Mouse (Mus musculus) heart, embryonic 16.5 days (tissue): ENCODE measurements around the gene Vinac1. TPM values are rescaled to one million over a fixed set of nuclear protein-coding genes. Genes with fewer than 3 reads are reported as not detected.

ENCODE experiments used
- ATAC-seq: fragments of 200-750 bp; cut with Nextera tagmentation; replicated peaks from 2 replicates; pipeline ENCODE4 v1.8.0; 2017; ENCODE audit warnings: moderate number of reproducible peaks; ENCODE audit not compliant: insufficient read depth, low FRiP score; ENCODE audit errors: extremely low read depth
- H3K27ac ChIP-seq: fragments of 300-500 bp; sonication (generic); 2 replicates; pipeline ENCODE4 v1.5.1; 2014; ENCODE audit warnings: mild to moderate bottlenecking, low read length, control low read depth, moderate library complexity
- H3K27me3 ChIP-seq: fragments of 300-500 bp; sonication (generic); 2 replicates; pipeline ENCODE4 v1.6.1; 2014; ENCODE audit warnings: low read length, mixed read lengths; ENCODE audit not compliant: control insufficient read depth, insufficient read depth
- H3K36me3 ChIP-seq: fragments of 300-500 bp; sonication (generic); 2 replicates; pipeline ENCODE4 v1.6.1; 2014; ENCODE audit not compliant: control insufficient read depth, insufficient read depth
- H3K4me1 ChIP-seq: fragments of 300-500 bp; sonication (generic); 2 replicates; pipeline ENCODE4 v1.6.1; 2014; ENCODE audit warnings: low read length, mixed read lengths; ENCODE audit not compliant: control insufficient read depth, insufficient read depth
- H3K4me2 ChIP-seq: fragments of 300-500 bp; sonication (generic); 2 replicates; pipeline ENCODE4 v1.6.1; 2014; ENCODE audit warnings: low read depth, mild to moderate bottlenecking, control low read depth, low read length
- H3K4me3 ChIP-seq: fragments of 300-500 bp; sonication (generic); 2 replicates; pipeline ENCODE4 v1.5.1; 2014; ENCODE audit warnings: mild to moderate bottlenecking, control low read depth, low read length
- H3K9ac ChIP-seq: fragments of 300-500 bp; sonication (generic); 2 replicates; pipeline ENCODE4 v1.6.1; 2014; ENCODE audit warnings: low read length, control low read depth
- H3K9me3 ChIP-seq: fragments of 300-500 bp; sonication (generic); replicated peaks from 2 replicates; pipeline ENCODE4 v1.6.1; 2016; ENCODE audit warnings: low read length; ENCODE audit not compliant: control insufficient read depth
- WGBS: fragments of 180-500 bp; shearing (Covaris S2); extraction: QIAGEN DNeasy Blood & Tissue Kit; methylation state at CpG from one replicate; pipeline ENCODE4 v1.1.7; 2014; 5-methylcytosine and 5-hydroxymethylcytosine counted together
- polyA plus RNA-seq: library from polyadenylated mRNA; unstranded; fragments of >200 nt; fragmentation: Nextera tagmentation; extraction: Ambion mirVana; gene quantifications from 2 replicates; pipeline ENCODE4 v1.2.1, GENCODE M21; 2015

Vinac1 gene
- polyA plus RNA-seq, 1 experiment from 2014 or later, result 0.09 TPM

GRCm38 (mm10) chr2:129052451-129052983, 4.5 kb upstream of the Vinac1 start:
- no peak overlapping the region for H3K4me2 ChIP-seq
- no peaks in the 10 kb centered on the region for H3K4me1 ChIP-seq
- H3K9ac ChIP-seq, result no peak overlapping the region
- no peaks in the 10 kb centered on the region for H3K27me3 ChIP-seq
- H3K9me3 ChIP-seq, result peaks cover 5% of the 10 kb centered on the region
- no peaks in the 10 kb centered on the region for H3K36me3 ChIP-seq
- no peak overlapping the region for H3K27ac ChIP-seq
- WGBS, result 50% methylated on average over 4 of the region's 4 CpGs
- ATAC-seq, result no peak
- H3K4me3 ChIP-seq, result no peak overlapping the region

GRCm38 (mm10) chr2:129046846-129047196, 1.2 kb downstream of the Vinac1 start:
- ATAC-seq, result no peak
- 78% methylated on average over 4 of the region's 4 CpGs for whole genome bisulfite sequencing

GRCm38 (mm10) chr2:129046172-129046845, 1.7 kb downstream of the Vinac1 start:
- 54% methylated on average over 6 of the region's 6 CpGs for WGBS
- no peak overlapping the region for H3K9ac ChIP-seq
- H3K4me2 ChIP-seq, result no peak overlapping the region
- no peaks in the 10 kb centered on the region for H3K9me3 ChIP-seq
- ATAC-seq, result no peak
- H3K36me3 ChIP-seq, result no peaks in the 10 kb centered on the region
- no peak overlapping the region for H3K27ac ChIP-seq
- no peaks in the 10 kb centered on the region; the same call in 1 of the 2 replicates for H3K27me3 ChIP-seq
- no peaks in the 10 kb centered on the region for H3K4me1 ChIP-seq
- no peak overlapping the region for H3K4me3 ChIP-seq

More at GRCm38 (mm10) chr2:129046846-129047196, 1.2 kb downstream of the Vinac1 start:
- no peaks in the 10 kb centered on the region for H3K36me3 ChIP-seq
- H3K4me3 ChIP-seq, result no peak overlapping the region
- H3K4me2 ChIP-seq, result no peak overlapping the region
- H3K9ac ChIP-seq, result no peak overlapping the region
- no peaks in the 10 kb centered on the region for H3K9me3 ChIP-seq
- no peak overlapping the region for H3K27ac ChIP-seq
- H3K4me1 ChIP-seq, result no peaks in the 10 kb centered on the region
- no peaks in the 10 kb centered on the region for H3K27me3 ChIP-seq

- peaks cover 6% of the 10 kb centered on the region for H3K4me1 ChIP-seq
- no peak for ATAC-seq
- H3K9me3 ChIP-seq, result no peaks in the 10 kb centered on the region
- 23% methylated on average over 6 of the region's 6 CpGs for WGBS
- no peak overlapping the region for H3K4me2 ChIP-seq
- no peak overlapping the region for H3K9ac ChIP-seq
- no peak overlapping the region for H3K27ac ChIP-seq
- peaks cover 29% of the 10 kb centered on the region for H3K27me3 ChIP-seq
- no peak overlapping the region for H3K4me3 ChIP-seq
- H3K36me3 ChIP-seq, result no peaks in the 10 kb centered on the region
These were observed 7.4 kb downstream of the Vinac1 start for GRCm38 (mm10) chr2:129040567-129040966.

GRCm38 (mm10) chr2:129038937-129039631, 8.9 kb downstream of the Vinac1 start:
- Histone ChIP-seq H3K9me3 (no peaks in the 10 kb centered on the region), H3K4me1 (peaks cover 6% of the 10 kb centered on the region), H3K27ac (no peak overlapping the region), H3K36me3 (no peaks in the 10 kb centered on the region), H3K4me3 (peak overlapping the region; percentile 53), H3K27me3 (peaks cover 29% of the 10 kb centered on the region), H3K4me2 (peak overlapping the region; percentile 89), H3K9ac (peak overlapping the region; percentile 57)
- 0 out of 2 replicates have a peak, but pooled peaks have one; percentile 14 for ATAC-seq
- WGBS, result 4% methylated on average over 62 of the region's 62 CpGs

- Histone ChIP-seq H3K27ac (no peak overlapping the region), H3K4me3 (peak overlapping the region; percentile 53), H3K36me3 (no peaks in the 10 kb centered on the region), H3K9ac (peak overlapping the region; percentile 57), H3K27me3 (peaks cover 29% of the 10 kb centered on the region), H3K9me3 (no peaks in the 10 kb centered on the region), H3K4me2 (peak overlapping the region; percentile 89), H3K4me1 (peaks cover 6% of the 10 kb centered on the region)
- no peak for ATAC-seq
- WGBS, result 12% methylated on average over 15 of the region's 15 CpGs
These were observed 9.5 kb downstream of the Vinac1 start for GRCm38 (mm10) chr2:129038426-129038936.

GRCm38 (mm10) chr2:129035381-129035780, 12.6 kb downstream of the Vinac1 start:
- H3K27ac ChIP-seq, result no peak overlapping the region

GRCm38 (mm10) chr2:129024820-129025219, 23.2 kb downstream of the Vinac1 start:
- Histone ChIP-seq H3K36me3 (no peaks in the 10 kb centered on the region), H3K27me3 (no peaks in the 10 kb centered on the region), H3K4me3 (no peak overlapping the region), H3K4me2 (no peak overlapping the region), H3K9me3 (no peaks in the 10 kb centered on the region), H3K4me1 (no peaks in the 10 kb centered on the region), H3K27ac (no peak overlapping the region), H3K9ac (no peak overlapping the region)
- ATAC-seq, result no peak
- whole genome bisulfite sequencing, result 76% methylated on average over 9 of the region's 9 CpGs

More at GRCm38 (mm10) chr2:129035381-129035780, 12.6 kb downstream of the Vinac1 start:
- ATAC-seq, result no peak
- Histone ChIP-seq H3K9ac (no peak overlapping the region), H3K27me3 (peaks cover 23% of the 10 kb centered on the region), H3K4me3 (no peak overlapping the region), H3K4me2 (no peak overlapping the region), H3K9me3 (no peaks in the 10 kb centered on the region), H3K4me1 (peaks cover 6% of the 10 kb centered on the region), H3K36me3 (no peaks in the 10 kb centered on the region)
- WGBS, result 71% methylated on average over 5 of the region's 5 CpGs

- H3K27me3 ChIP-seq, result no peaks in the 10 kb centered on the region
- peaks cover 9% of the 10 kb centered on the region; the same call in 1 of the 2 replicates for H3K36me3 ChIP-seq
- H3K4me3 ChIP-seq, result no peak overlapping the region
- no peaks in the 10 kb centered on the region for H3K9me3 ChIP-seq
- no peak overlapping the region for H3K27ac ChIP-seq
- H3K4me2 ChIP-seq, result no peak overlapping the region
- no peak for ATAC-seq
- H3K9ac ChIP-seq, result no peak overlapping the region
- no peaks in the 10 kb centered on the region for H3K4me1 ChIP-seq
- 81% methylated on average over 2 of the region's 2 CpGs for WGBS
These were observed 27.9 kb downstream of the Vinac1 start for GRCm38 (mm10) chr2:129020106-129020505.
